Mouse (Mus musculus): ENCODE results near the gene Cmas. TPM values are rescaled to one million over a fixed set of nuclear protein-coding genes. Genes with fewer than 3 reads are reported as not detected.

Cmas gene
- total RNA-seq, 2 experiments from 2014 or later = 29.6 to 34.2 TPM

DNA sequence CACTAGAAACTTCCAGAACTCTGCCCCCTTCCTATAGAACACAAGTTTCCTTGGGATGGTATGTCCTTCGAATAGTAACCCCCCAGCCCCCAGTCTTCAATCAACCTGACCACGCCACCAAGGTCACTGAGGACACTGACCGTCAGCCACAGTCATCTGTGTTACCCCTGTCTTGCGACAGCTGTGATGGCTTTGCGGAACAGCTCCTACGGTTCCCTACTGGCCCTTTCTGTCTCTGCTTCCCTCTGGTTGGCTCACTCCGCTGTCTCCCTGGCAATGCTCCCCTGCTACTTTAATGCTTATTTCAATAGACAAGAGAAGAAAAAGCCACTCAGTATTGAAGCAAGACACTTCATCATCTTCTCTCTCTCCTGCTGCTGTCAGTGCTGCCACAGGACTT lies 37.0 kb downstream of the Cmas start:
- DNase-seq = no peak

- no peak for DNase-seq
Observed at GRCm38 (mm10) chr6:142795087-142795486, 38.6 kb downstream of the Cmas start.

GRCm38 (mm10) chr6:142795655-142796441 lies 39.4 kb downstream of the Cmas start:
- DNase-seq = no peak

DNA sequence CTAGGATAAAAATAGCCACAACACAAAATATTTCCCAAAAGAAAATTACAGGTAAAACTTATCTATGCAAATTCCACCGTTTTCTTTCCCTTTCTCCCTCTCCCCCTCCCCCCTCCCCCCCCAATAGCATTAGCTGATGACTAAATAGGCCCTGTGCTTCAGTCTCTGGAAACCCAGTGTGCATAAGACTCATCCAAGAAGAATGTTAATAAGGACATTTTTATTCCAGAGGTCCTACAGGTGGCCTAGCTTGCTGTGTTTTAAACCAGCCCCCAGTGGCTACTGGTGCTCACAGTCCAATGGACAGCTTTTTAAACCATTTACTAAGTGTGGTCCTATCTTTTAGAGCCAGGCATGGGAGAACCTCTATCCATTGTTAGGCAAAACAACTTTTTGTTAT lies 41.5 kb downstream of the Cmas start:
- DNase-seq = no peak

DNA sequence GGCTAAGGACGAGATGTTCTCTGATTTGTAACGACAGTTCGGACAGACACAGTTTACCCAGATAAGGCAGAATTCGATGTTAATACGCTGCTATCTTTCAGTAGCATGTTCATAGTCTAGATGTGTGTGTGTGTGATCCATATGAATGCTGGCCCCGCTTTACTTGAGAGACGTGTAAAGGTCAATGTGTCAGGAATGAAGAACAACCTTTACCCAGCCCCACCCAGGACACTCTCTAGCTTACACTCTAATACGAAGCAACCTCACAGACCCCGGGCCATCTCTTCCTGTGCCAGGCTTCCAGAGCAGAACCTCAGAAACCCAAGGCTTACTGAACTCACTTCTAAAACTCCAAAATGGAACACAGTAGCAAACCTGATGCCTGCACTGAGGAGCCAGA lies 42.4 kb downstream of the Cmas start:
- DNase-seq = no peak

- no peak for DNase-seq
Observed at GRCm38 (mm10) chr6:142799704-142800374, 43.4 kb downstream of the Cmas start.

- DNase-seq = no peak
Observed at GRCm38 (mm10) chr6:142801687-142802086, 45.2 kb downstream of the Cmas start.

- no peak for DNase-seq
Observed at GRCm38 (mm10) chr6:142802617-142803525, 46.4 kb downstream of the Cmas start.

- DNase-seq = no peak
Observed at GRCm38 (mm10) chr6:142804402-142804801, 47.9 kb downstream of the Cmas start, which contains the start of gene Sult6b2. Gene Sult6b2, minus strand, starts transcription at chr6:142804502.

GRCm38 (mm10) chr6:142806326-142806725 lies 49.8 kb downstream of the Cmas start:
- DNase-seq = no peak

DNA sequence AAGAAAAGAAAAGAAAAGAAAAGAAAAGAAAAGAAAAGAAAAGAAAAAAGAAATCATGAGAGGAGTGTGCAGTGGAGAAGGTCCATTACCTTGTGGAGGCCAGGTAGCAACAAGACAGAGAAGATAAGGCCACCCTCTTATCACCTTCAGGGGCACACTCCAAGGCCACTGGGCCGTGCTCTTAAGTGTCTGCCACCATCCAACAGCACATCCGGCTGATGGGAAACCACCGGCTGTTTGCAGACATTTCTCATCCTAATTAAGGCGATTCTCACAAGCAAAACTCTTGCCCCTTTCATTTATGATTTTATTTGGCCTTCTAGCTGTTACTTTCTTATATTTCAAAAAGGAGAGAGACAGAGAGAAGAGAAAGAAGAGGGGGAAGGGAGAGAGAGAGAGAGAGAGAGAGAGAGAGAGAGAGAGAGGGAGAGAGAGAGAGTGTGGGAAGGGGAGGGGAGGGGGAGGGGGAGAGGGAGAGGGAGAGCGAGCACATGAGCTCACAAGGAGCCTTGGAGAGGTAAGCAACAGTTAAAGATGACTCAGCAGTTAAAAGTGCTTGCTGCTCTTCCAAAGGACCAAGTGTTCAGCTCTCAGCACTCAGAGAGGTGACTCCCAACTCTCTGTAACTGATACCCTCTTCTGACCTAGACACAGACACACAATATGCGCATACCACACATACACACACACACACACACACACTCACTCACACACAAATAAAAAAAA lies 53.0 kb downstream of the Cmas start:
- DNase-seq = no peak

DNA sequence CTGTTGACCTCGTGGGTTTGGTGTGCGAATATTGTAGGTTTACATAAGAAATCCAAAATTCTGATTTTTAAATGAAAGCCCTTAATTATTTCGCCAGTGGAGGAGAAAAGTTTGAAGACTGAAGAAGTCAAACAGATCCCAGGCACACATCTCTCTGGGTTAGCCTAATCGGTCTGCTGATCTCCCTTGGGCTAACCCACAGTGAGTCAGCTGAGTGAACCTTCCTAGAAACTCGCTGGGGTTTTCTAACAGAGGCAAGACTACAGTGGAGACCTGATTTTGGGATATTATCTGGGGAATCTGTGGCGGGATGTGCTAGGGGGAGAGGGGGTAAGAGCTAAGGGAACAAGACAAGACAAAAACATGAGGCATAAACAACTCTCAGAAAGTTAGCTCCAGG lies 53.8 kb downstream of the Cmas start:
- no peak for DNase-seq

DNA sequence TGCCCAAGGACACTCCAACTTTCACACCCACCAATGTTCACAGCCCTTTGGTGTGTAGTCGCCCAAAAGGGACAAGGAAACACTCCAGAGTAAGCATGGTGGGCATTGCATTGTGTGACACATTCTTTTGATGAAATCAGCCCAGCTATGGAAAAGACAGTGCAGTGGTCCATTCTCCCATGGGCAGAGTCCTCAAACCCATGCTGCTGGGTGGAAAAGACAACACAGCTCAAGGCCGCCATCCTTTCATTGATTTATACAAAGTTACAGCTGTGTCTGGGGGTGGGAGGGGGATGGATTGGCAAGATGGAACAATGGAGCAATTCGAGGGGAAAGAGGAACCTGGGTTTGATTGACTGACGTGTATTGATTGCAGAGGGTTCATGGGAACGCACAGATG lies 56.5 kb downstream of the Cmas start:
- DNase-seq = no peak

- no peak for DNase-seq
Observed at GRCm38 (mm10) chr6:142814011-142814410, 57.5 kb downstream of the Cmas start.

GRCm38 (mm10) chr6:142814495-142814921 lies 58.0 kb downstream of the Cmas start:
- peak; percentile 86 for DNase-seq

- DNase-seq = no peak
Observed at GRCm38 (mm10) chr6:142815513-142815912, 59.0 kb downstream of the Cmas start.

DNA sequence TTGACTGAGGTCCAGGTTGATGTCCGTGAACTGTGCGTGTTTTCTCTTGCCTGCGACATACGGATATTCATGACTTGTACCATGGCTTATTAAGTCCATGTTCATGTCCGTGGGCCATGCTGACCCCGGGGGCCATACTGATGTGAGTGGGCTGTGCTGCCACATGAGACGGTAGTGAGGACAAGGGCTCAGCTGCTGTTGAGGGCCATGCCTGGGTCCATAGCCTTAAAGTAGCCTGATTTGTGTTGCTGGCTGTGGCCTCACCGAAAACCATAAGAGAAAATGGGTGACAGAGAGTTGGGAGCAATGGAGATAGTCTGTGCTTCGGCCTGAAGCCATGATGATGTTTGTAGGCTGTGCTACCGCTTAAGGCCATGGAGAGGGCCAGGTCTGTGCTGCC lies 61.8 kb downstream of the Cmas start:
- no peak for DNase-seq

- no peak for DNase-seq
Observed at GRCm38 (mm10) chr6:142823008-142823787, 66.7 kb downstream of the Cmas start.

Measured in gastrocnemius, postnatal 10 days (tissue).